Mouse (Mus musculus): ENCODE data around the gene Ttc39b. TPM values are rescaled to one million over a fixed set of nuclear protein-coding genes. Genes with fewer than 3 reads are reported as not detected.
A peak's percentile ranks its signal among the peaks of the same experiment; 100 is the strongest.

The Ttc39b gene
- polyA plus RNA-seq, 1 experiment from 2014 or later, result 1.9 TPM

- Histone ChIP-seq H3K4me2 (replicated peaks) (no peak overlapping the region), H3K9me3 (no peaks in the 10 kb centered on the region), H3K9ac (no peak overlapping the region), H3K27ac (no peak overlapping the region), H3K36me3 (no peaks in the 10 kb centered on the region; the same call in 1 of the 2 replicates), H3K4me3 (no peak overlapping the region), H3K4me1 (peaks cover 14% of the 10 kb centered on the region; the same call in 1 of the 2 replicates), H3K27me3 (no peaks in the 10 kb centered on the region)
- ATAC-seq (ENCODE audit: low FRiP score, low read depth), result no peak
- WGBS, result 92% methylated on average over 16 of the region's 16 CpGs
Measured at GRCm38 (mm10) chr4:83302123-83302737, 21.8 kb downstream of the Ttc39b start.

- ATAC-seq (ENCODE audit: low FRiP score, low read depth), result no peak
- H3K4me1 ChIP-seq, result peaks cover 14% of the 10 kb centered on the region; the same call in 1 of the 2 replicates
- H3K9ac ChIP-seq, result no peak overlapping the region
- 96% methylated on average over 1 of the region's 1 CpGs for WGBS
- H3K27ac ChIP-seq, result no peak overlapping the region
- no peaks in the 10 kb centered on the region for H3K27me3 ChIP-seq
- H3K9me3 ChIP-seq, result no peaks in the 10 kb centered on the region
- H3K4me3 ChIP-seq, result no peak overlapping the region
- H3K36me3 ChIP-seq, result no peaks in the 10 kb centered on the region; the same call in 1 of the 2 replicates
- H3K4me2 ChIP-seq (replicated peaks), result no peak overlapping the region
Measured at GRCm38 (mm10) chr4:83301713-83302112, 22.3 kb downstream of the Ttc39b start.

GRCm38 (mm10) chr4:83284768-83285350 lies 39.2 kb downstream of the Ttc39b start:
- Histone ChIP-seq H3K9me3 (no peaks in the 10 kb centered on the region), H3K36me3 (no peaks in the 10 kb centered on the region), H3K4me2 (replicated peaks) (peak overlapping the region; percentile 75), H3K4me1 (peaks cover 28% of the 10 kb centered on the region), H3K27me3 (peaks cover 12% of the 10 kb centered on the region; the same call in 1 of the 2 replicates), H3K9ac (peak overlapping the region; percentile 51; the same call in 1 of the 2 replicates), H3K4me3 (peak overlapping the region; percentile 39), H3K27ac (no peak overlapping the region)
- WGBS, result 1% methylated on average over 12 of the region's 12 CpGs
- no peak for ATAC-seq (ENCODE audit: low FRiP score, low read depth)

- Histone ChIP-seq H3K27me3 (peaks cover 12% of the 10 kb centered on the region; the same call in 1 of the 2 replicates), H3K36me3 (no peaks in the 10 kb centered on the region), H3K9ac (peak overlapping the region; percentile 51; the same call in 1 of the 2 replicates), H3K9me3 (no peaks in the 10 kb centered on the region), H3K4me2 (replicated peaks) (peak overlapping the region; percentile 75), H3K4me1 (peaks cover 28% of the 10 kb centered on the region), H3K27ac (no peak overlapping the region), H3K4me3 (peak overlapping the region; percentile 39)
- no peak for ATAC-seq (ENCODE audit: low FRiP score, low read depth)
- WGBS, result 12% methylated on average over 19 of the region's 19 CpGs
Measured at GRCm38 (mm10) chr4:83283973-83284767, 39.9 kb downstream of the Ttc39b start.

GRCm38 (mm10) chr4:83282424-83282823 lies 41.6 kb downstream of the Ttc39b start:
- Histone ChIP-seq H3K27me3 (peaks cover 12% of the 10 kb centered on the region; the same call in 1 of the 2 replicates), H3K4me2 (replicated peaks) (no peak overlapping the region), H3K36me3 (no peaks in the 10 kb centered on the region), H3K4me1 (peaks cover 28% of the 10 kb centered on the region), H3K9ac (no peak overlapping the region), H3K9me3 (no peaks in the 10 kb centered on the region), H3K4me3 (no peak overlapping the region), H3K27ac (no peak overlapping the region)
- WGBS, result 61% methylated on average over 6 of the region's 6 CpGs
- no peak for ATAC-seq (ENCODE audit: low FRiP score, low read depth)

- H3K27ac ChIP-seq, result no peak overlapping the region
- ATAC-seq (ENCODE audit: low FRiP score, low read depth), result no peak
- no peak overlapping the region for H3K4me3 ChIP-seq
- H3K4me2 ChIP-seq (replicated peaks), result no peak overlapping the region
- no peaks in the 10 kb centered on the region for H3K9me3 ChIP-seq
- peaks cover 19% of the 10 kb centered on the region for H3K4me1 ChIP-seq
- H3K27me3 ChIP-seq, result peaks cover 3% of the 10 kb centered on the region; the same call in 1 of the 2 replicates
- no peak overlapping the region for H3K9ac ChIP-seq
- WGBS, result 78% methylated on average over 7 of the region's 7 CpGs
- no peaks in the 10 kb centered on the region for H3K36me3 ChIP-seq
Measured at GRCm38 (mm10) chr4:83279236-83279635, 44.8 kb downstream of the Ttc39b start.

GRCm38 (mm10) chr4:83274241-83274640 lies 49.8 kb downstream of the Ttc39b start:
- Histone ChIP-seq H3K27me3 (no peaks in the 10 kb centered on the region; the same call in 1 of the 2 replicates), H3K4me2 (replicated peaks) (no peak overlapping the region), H3K4me3 (no peak overlapping the region), H3K4me1 (peaks cover 14% of the 10 kb centered on the region), H3K27ac (no peak overlapping the region), H3K9ac (no peak overlapping the region), H3K36me3 (no peaks in the 10 kb centered on the region), H3K9me3 (no peaks in the 10 kb centered on the region)
- 65% methylated on average over 2 of the region's 2 CpGs for WGBS
- ATAC-seq (ENCODE audit: low FRiP score, low read depth), result no peak

- no peak overlapping the region for H3K4me2 ChIP-seq (replicated peaks)
- peaks cover 19% of the 10 kb centered on the region for H3K4me1 ChIP-seq
- no peaks in the 10 kb centered on the region; the same call in 1 of the 2 replicates for H3K27me3 ChIP-seq
- no peak overlapping the region for H3K27ac ChIP-seq
- no peaks in the 10 kb centered on the region for H3K9me3 ChIP-seq
- no peak overlapping the region for H3K4me3 ChIP-seq
- WGBS, result 92% methylated on average over 19 of the region's 19 CpGs
- no peak overlapping the region for H3K9ac ChIP-seq
- H3K36me3 ChIP-seq, result no peaks in the 10 kb centered on the region
- no peak for ATAC-seq (ENCODE audit: low FRiP score, low read depth)
Measured at GRCm38 (mm10) chr4:83273616-83274050, 50.4 kb downstream of the Ttc39b start.

GRCm38 (mm10) chr4:83272917-83273615 lies 51.0 kb downstream of the Ttc39b start:
- WGBS, result 80% methylated on average over 9 of the region's 9 CpGs
- no peaks in the 10 kb centered on the region for H3K9me3 ChIP-seq
- H3K9ac ChIP-seq, result no peak overlapping the region
- no peaks in the 10 kb centered on the region; the same call in 1 of the 2 replicates for H3K27me3 ChIP-seq
- H3K4me1 ChIP-seq, result peaks cover 19% of the 10 kb centered on the region
- no peak overlapping the region for H3K4me2 ChIP-seq (replicated peaks)
- H3K36me3 ChIP-seq, result no peaks in the 10 kb centered on the region
- no peak overlapping the region for H3K27ac ChIP-seq
- H3K4me3 ChIP-seq, result no peak overlapping the region
- ATAC-seq (ENCODE audit: low FRiP score, low read depth), result no peak

GRCm38 (mm10) chr4:83270481-83270880 lies 53.6 kb downstream of the Ttc39b start:
- no peak for ATAC-seq (ENCODE audit: low FRiP score, low read depth)
- Histone ChIP-seq H3K9ac (no peak overlapping the region), H3K36me3 (no peaks in the 10 kb centered on the region), H3K27ac (no peak overlapping the region), H3K4me1 (peaks cover 19% of the 10 kb centered on the region), H3K4me2 (replicated peaks) (no peak overlapping the region), H3K27me3 (no peaks in the 10 kb centered on the region; the same call in 1 of the 2 replicates), H3K4me3 (no peak overlapping the region), H3K9me3 (no peaks in the 10 kb centered on the region)
- 94% methylated on average over 8 of the region's 8 CpGs for WGBS

GRCm38 (mm10) chr4:83269614-83270013 lies 54.4 kb downstream of the Ttc39b start:
- Histone ChIP-seq H3K9ac (no peak overlapping the region), H3K4me3 (no peak overlapping the region), H3K9me3 (no peaks in the 10 kb centered on the region), H3K27me3 (no peaks in the 10 kb centered on the region; the same call in 1 of the 2 replicates), H3K4me1 (peaks cover 19% of the 10 kb centered on the region), H3K36me3 (no peaks in the 10 kb centered on the region), H3K27ac (no peak overlapping the region), H3K4me2 (replicated peaks) (no peak overlapping the region)
- 68% methylated on average over 6 of the region's 6 CpGs for WGBS
- ATAC-seq (ENCODE audit: low FRiP score, low read depth), result no peak
